In genomic region chr13:49608589-49609322, GRCm38 (mm10) we compare ENCODE assay signal across 12 mouse cellular contexts. TPM values are rescaled to one million over a fixed set of nuclear protein-coding genes. Genes with fewer than 3 reads are reported as not detected.
DNase-seq lines count a peak whose midpoint lies in the region; ATAC-seq and TF ChIP-seq lines count a peak whose summit lies in the region.
"Had no signal": no experiment of that assay in that cellular context is flagged by ENCODE, and none has a peak within 500 bp of the region (broad histone marks: within the 10 kb centered on the region; RNA-seq: fewer than 3 reads in every experiment).

No protein-coding gene starts in this region.

- TF ChIP-seq POLR2A in lung, adult 2 months (IDR thresholded peaks at IDR 0.05; ENCODE audit: borderline replicate concordance, extremely low read depth, low read depth, low read length): no peak
- TF ChIP-seq POLR2A in embryonic fibroblast, embryonic 13.5 days (IDR thresholded peaks at IDR 0.05; ENCODE audit: low read depth, low read length): peak; percentile 64

- H3K4me1 ChIP-seq in heart, embryonic 13.5 days: peaks cover 11% of the 10 kb centered on the region
- no peaks in the 10 kb centered on the region for H3K4me1 ChIP-seq in heart, embryonic 10.5 days
- no peaks in the 10 kb centered on the region for H3K4me1 ChIP-seq in lung, adult 2 months (ENCODE audit: control insufficient read depth, insufficient read depth, low read length)
- H3K4me1 ChIP-seq in embryonic fibroblast, embryonic 13.5 days (ENCODE audit: control insufficient read depth, insufficient read depth, low read length): no peaks in the 10 kb centered on the region
- no peaks in the 10 kb centered on the region for H3K4me1 ChIP-seq in stomach, embryonic 15.5 days
- H3K4me1 ChIP-seq: liver, embryonic 15.5 days; midbrain, embryonic 10.5 days had no signal

- no peaks in the 10 kb centered on the region for H3K9me3 ChIP-seq in heart, embryonic 13.5 days
- no peaks in the 10 kb centered on the region for H3K9me3 ChIP-seq in heart, embryonic 10.5 days
- H3K9me3 ChIP-seq in stomach, embryonic 15.5 days: no peaks in the 10 kb centered on the region
- H3K9me3 ChIP-seq: liver, embryonic 15.5 days; midbrain, embryonic 10.5 days had no signal

- DNase-seq in heart, embryonic 10.5 days (ENCODE audit: low spot score): no peak
- no peak for DNase-seq in lung, adult 2 months
- DNase-seq in lung, postnatal 14 days: no peak
- no peak for DNase-seq in cerebellum, postnatal 25 days
- no peak for DNase-seq in frontal cortex, postnatal 14 days (ENCODE audit: low spot score in 2 of 2)
- DNase-seq: cerebellum, adult 18-20 months; thymus, adult 18-20 months had no signal

- no peaks in the 10 kb centered on the region for H3K36me3 ChIP-seq in heart, embryonic 13.5 days
- no peaks in the 10 kb centered on the region for H3K36me3 ChIP-seq in heart, embryonic 10.5 days
- H3K36me3 ChIP-seq in stomach, embryonic 15.5 days: no peaks in the 10 kb centered on the region
- H3K36me3 ChIP-seq: liver, embryonic 15.5 days; midbrain, embryonic 10.5 days had no signal

- ATAC-seq in heart, embryonic 13.5 days (ENCODE audit: extremely low read depth, insufficient number of reproducible peaks, low FRiP score, low TSS enrichment): no peak
- ATAC-seq in stomach, embryonic 15.5 days (ENCODE audit: insufficient read depth, low FRiP score, low read depth): no peak

- TF ChIP-seq CTCF in lung, adult 2 months (IDR thresholded peaks at IDR 0.05; ENCODE audit: insufficient read depth, low read length): no peak
- no peak for TF ChIP-seq CTCF in embryonic fibroblast, embryonic 13.5 days (IDR thresholded peaks at IDR 0.05; ENCODE audit: borderline replicate concordance, insufficient read depth, low read length)

- WGBS in heart, embryonic 13.5 days: 57% methylated on average over 4 of the region's 4 CpGs
- 81% methylated on average over 4 of the region's 4 CpGs for WGBS in heart, embryonic 10.5 days
- WGBS in lung, adult 2 months: 69% methylated on average over 4 of the region's 4 CpGs
- 42% methylated on average over 4 of the region's 4 CpGs for WGBS in stomach, embryonic 15.5 days

- H3K9ac ChIP-seq in heart, embryonic 13.5 days: peak overlapping the region; percentile 58
- H3K9ac ChIP-seq in stomach, embryonic 15.5 days: no peak overlapping the region
- H3K9ac ChIP-seq: liver, embryonic 15.5 days had no signal

- H3K27ac ChIP-seq in heart, embryonic 13.5 days (replicated peaks): peak overlapping the region; percentile 61; the same call in 1 of the 2 replicates
- H3K27ac ChIP-seq in heart, embryonic 10.5 days: no peak overlapping the region
- peak overlapping the region; percentile 81 for H3K27ac ChIP-seq in embryonic fibroblast, embryonic 13.5 days (ENCODE audit: insufficient read depth, low read length)
- H3K27ac ChIP-seq in stomach, embryonic 15.5 days: peak overlapping the region; percentile 57; the same call in 1 of the 2 replicates
- H3K27ac ChIP-seq: liver, embryonic 15.5 days; midbrain, embryonic 10.5 days had no signal

- H3K4me2 ChIP-seq in heart, embryonic 13.5 days: peak overlapping the region; percentile 51
- peak overlapping the region; percentile 27; the same call in 1 of the 2 replicates for H3K4me2 ChIP-seq in stomach, embryonic 15.5 days
- H3K4me2 ChIP-seq: liver, embryonic 15.5 days had no signal

- no peaks in the 10 kb centered on the region for H3K27me3 ChIP-seq in heart, embryonic 13.5 days (replicated peaks)
- no peaks in the 10 kb centered on the region for H3K27me3 ChIP-seq in heart, embryonic 10.5 days (ENCODE audit: insufficient read depth, poor library complexity, severe bottlenecking)
- H3K27me3 ChIP-seq in stomach, embryonic 15.5 days (replicated peaks): no peaks in the 10 kb centered on the region
- H3K27me3 ChIP-seq: liver, embryonic 15.5 days had no signal

- peak overlapping the region; percentile 37 for H3K4me3 ChIP-seq in heart, embryonic 13.5 days
- no peak overlapping the region for H3K4me3 ChIP-seq in heart, embryonic 10.5 days
- H3K4me3 ChIP-seq in lung, adult 2 months (replicated peaks; ENCODE audit: extremely low read depth, low read depth, low read length): peak overlapping the region; percentile 48
- peak overlapping the region; percentile 48 for H3K4me3 ChIP-seq in embryonic fibroblast, embryonic 13.5 days (ENCODE audit: insufficient read depth, low read length)
- peak overlapping the region; percentile 34 for H3K4me3 ChIP-seq in stomach, embryonic 15.5 days (replicated peaks)
- H3K4me3 ChIP-seq: liver, embryonic 15.5 days; midbrain, embryonic 10.5 days had no signal

RNA-seq across cellular contexts. Expression of gene Ogn, which starts 0.9 kb away (rescaled TPM):
- polyA plus RNA-seq in heart, embryonic 13.5 days (2015; fragmentation: Nextera tagmentation; extraction: Ambion mirVana): 21.3 and 24.9 TPM in 2 replicates
- 1.3 and 2.1 TPM in 2 replicates for polyA plus RNA-seq in heart, embryonic 10.5 days (2016; fragmentation: Nextera tagmentation; extraction: Ambion mirVana)
- polyA plus RNA-seq in lung, adult 2 months (2012; rRNA removed): 28.7 and 53.1 TPM in 2 replicates
- polyA plus RNA-seq in embryonic fibroblast, embryonic 13.5 days (2011; ENCODE audit: insufficient read length, low read depth, missing spikeins): 97.4 and 284 TPM in 2 replicates
- polyA plus RNA-seq in stomach, embryonic 15.5 days (2015; fragmentation: Nextera tagmentation; extraction: Ambion mirVana): 96.0 and 101 TPM in 2 replicates

RNA-seq across cellular contexts. Expression of gene Omd, which starts 26.5 kb away (rescaled TPM):
- 0.56 and 0.64 TPM in 2 replicates for polyA plus RNA-seq in heart, embryonic 13.5 days (2015; fragmentation: Nextera tagmentation; extraction: Ambion mirVana)
- polyA plus RNA-seq in heart, embryonic 10.5 days (2016; fragmentation: Nextera tagmentation; extraction: Ambion mirVana): 0.65 and 1.0 TPM in 2 replicates
- 0.23 and 0.73 TPM in 2 replicates for polyA plus RNA-seq in lung, adult 2 months (2012; rRNA removed)
- polyA plus RNA-seq in embryonic fibroblast, embryonic 13.5 days (2011; ENCODE audit: insufficient read length, low read depth, missing spikeins): 1.8 and 8.3 TPM in 2 replicates
- polyA plus RNA-seq in stomach, embryonic 15.5 days (2015; fragmentation: Nextera tagmentation; extraction: Ambion mirVana): 0.81 and 0.90 TPM in 2 replicates

RNA-seq across cellular contexts. Expression of gene Cenpp, which starts 43.8 kb away (rescaled TPM):
- polyA plus RNA-seq in heart, embryonic 13.5 days (2015; fragmentation: Nextera tagmentation; extraction: Ambion mirVana): 23.0 and 26.9 TPM in 2 replicates
- 25.3 and 27.7 TPM in 2 replicates for polyA plus RNA-seq in heart, embryonic 10.5 days (2016; fragmentation: Nextera tagmentation; extraction: Ambion mirVana)
- polyA plus RNA-seq in lung, adult 2 months (2012; rRNA removed): 0.28 TPM in 1 of 2 replicates, not detected in the other
- 6.5 and 9.0 TPM in 2 replicates for polyA plus RNA-seq in embryonic fibroblast, embryonic 13.5 days (2011; ENCODE audit: insufficient read length, low read depth, missing spikeins)
- 24.1 and 25.9 TPM in 2 replicates for polyA plus RNA-seq in stomach, embryonic 15.5 days (2015; fragmentation: Nextera tagmentation; extraction: Ambion mirVana)

RNA-seq across cellular contexts. Expression of gene Nol8, which starts 44.1 kb away (rescaled TPM):
- 11.5 and 12.9 TPM in 2 replicates for polyA plus RNA-seq in heart, embryonic 13.5 days (2015; fragmentation: Nextera tagmentation; extraction: Ambion mirVana)
- 15.7 and 16.9 TPM in 2 replicates for polyA plus RNA-seq in heart, embryonic 10.5 days (2016; fragmentation: Nextera tagmentation; extraction: Ambion mirVana)
- 0.81 and 1.4 TPM in 2 replicates for polyA plus RNA-seq in lung, adult 2 months (2012; rRNA removed)
- polyA plus RNA-seq in embryonic fibroblast, embryonic 13.5 days (2011; ENCODE audit: insufficient read length, low read depth, missing spikeins): 18.6 and 20.5 TPM in 2 replicates
- polyA plus RNA-seq in stomach, embryonic 15.5 days (2015; fragmentation: Nextera tagmentation; extraction: Ambion mirVana): 13.4 and 17.5 TPM in 2 replicates
